Mouse (Mus musculus): ENCODE results near the gene Dennd1b.

GRCm38 (mm10) chr1:138982611-138983010 lies 19.4 kb downstream of the Dennd1b start:
- TF ChIP-seq CTCF (conservative IDR thresholded peaks at IDR 0.05; ENCODE audit: low read length) = no peak
- no peak for TF ChIP-seq NANOG (IDR thresholded peaks at IDR 0.05; ENCODE audit: borderline replicate concordance, low read length)

All from E14TG2a.4 (cell line).